Mouse (Mus musculus): ENCODE measurements around the gene Xylb. TPM values are rescaled to one million over a fixed set of nuclear protein-coding genes. Genes with fewer than 3 reads are reported as not detected.
A peak's percentile ranks its signal among the peaks of the same experiment; 100 is the strongest.
"Not testable (repeated sequence)": the region's sequence is repeated elsewhere in the genome, so short reads cannot be mapped to it uniquely, and the experiment has no call there.

Gene Xylb
- polyA plus RNA-seq, 1 experiment from 2014 or later, result 12.5 TPM

DNA sequence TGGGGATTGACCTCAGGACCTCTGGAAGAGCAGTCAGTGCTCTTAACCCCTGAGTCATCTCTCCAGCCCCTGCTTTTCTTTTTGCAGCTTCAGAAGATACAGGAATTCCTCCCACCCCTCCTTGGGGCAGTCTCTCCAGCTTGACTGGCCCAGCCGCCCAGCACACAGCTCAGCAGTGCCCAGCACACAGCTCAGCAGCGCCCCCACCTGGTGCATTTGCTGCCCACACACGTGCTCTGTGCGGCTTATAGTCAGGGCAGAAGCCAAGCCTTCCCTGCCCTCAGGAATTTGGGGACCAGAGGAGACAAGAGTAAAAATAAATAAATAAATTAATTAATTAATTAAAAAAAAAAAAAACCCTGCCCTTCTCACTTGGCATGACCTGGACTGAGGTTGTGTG is 5.1 kb upstream of the Xylb start:
- Histone ChIP-seq H3K27me3 (replicated peaks; ENCODE audit: control insufficient read depth, insufficient read depth, low read length) (no peaks in the 10 kb centered on the region), H3K4me2 (ENCODE audit: low read length) (no peak overlapping the region), H3K9me3 (ENCODE audit: control insufficient read depth, low read length) (no peaks in the 10 kb centered on the region), H3K4me3 (ENCODE audit: low read depth, low read length) (no peak overlapping the region), H3K36me3 (ENCODE audit: control insufficient read depth, insufficient read depth, low read length) (peaks cover 38% of the 10 kb centered on the region), H3K9ac (ENCODE audit: low read length) (no peak overlapping the region), H3K27ac (ENCODE audit: low read depth) (no peak overlapping the region), H3K4me1 (replicated peaks; ENCODE audit: control insufficient read depth, insufficient read depth, low read length) (no peaks in the 10 kb centered on the region)
- ATAC-seq (replicated peaks; ENCODE audit: low FRiP score, low TSS enrichment, low read depth), result peak; percentile 73
- WGBS, result 28% methylated on average over 4 of the region's 4 CpGs
- DNase-seq (ENCODE audit: low spot score), result peak; percentile 89

DNA sequence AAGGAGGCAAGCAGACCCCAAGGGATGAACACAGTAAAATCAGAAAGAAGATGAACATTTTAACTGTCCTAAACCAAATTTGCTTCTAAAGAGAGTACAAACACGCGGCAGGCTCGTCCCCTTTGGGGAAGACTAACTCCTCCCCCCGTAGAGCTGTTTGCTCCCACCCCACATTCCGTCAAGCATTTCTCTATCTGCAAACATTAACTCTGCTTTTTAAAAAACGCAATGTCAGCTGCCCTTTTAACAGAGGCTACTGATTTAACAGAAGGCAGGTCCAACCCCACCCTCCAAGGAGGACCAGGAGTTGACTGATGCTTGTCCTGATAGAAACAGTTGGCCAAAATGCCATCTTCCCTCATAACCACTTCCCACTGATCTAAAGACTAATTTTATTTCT is 3.3 kb upstream of the Xylb start:
- DNase-seq (ENCODE audit: low spot score), result no peak
- no peak overlapping the region for H3K9ac ChIP-seq (ENCODE audit: low read length)
- no peak overlapping the region for H3K4me3 ChIP-seq (ENCODE audit: low read depth, low read length)
- no peaks in the 10 kb centered on the region for H3K4me1 ChIP-seq (replicated peaks; ENCODE audit: control insufficient read depth, insufficient read depth, low read length)
- peaks cover 22% of the 10 kb centered on the region for H3K36me3 ChIP-seq (ENCODE audit: control insufficient read depth, insufficient read depth, low read length)
- WGBS, result 61% methylated on average over 6 of the region's 6 CpGs
- no peaks in the 10 kb centered on the region for H3K27me3 ChIP-seq (replicated peaks; ENCODE audit: control insufficient read depth, insufficient read depth, low read length)
- H3K27ac ChIP-seq (ENCODE audit: low read depth), result no peak overlapping the region
- H3K9me3 ChIP-seq (ENCODE audit: control insufficient read depth, low read length), result no peaks in the 10 kb centered on the region
- no peak overlapping the region for H3K4me2 ChIP-seq (ENCODE audit: low read length)
- ATAC-seq (replicated peaks; ENCODE audit: low FRiP score, low TSS enrichment, low read depth), result no peak

DNA sequence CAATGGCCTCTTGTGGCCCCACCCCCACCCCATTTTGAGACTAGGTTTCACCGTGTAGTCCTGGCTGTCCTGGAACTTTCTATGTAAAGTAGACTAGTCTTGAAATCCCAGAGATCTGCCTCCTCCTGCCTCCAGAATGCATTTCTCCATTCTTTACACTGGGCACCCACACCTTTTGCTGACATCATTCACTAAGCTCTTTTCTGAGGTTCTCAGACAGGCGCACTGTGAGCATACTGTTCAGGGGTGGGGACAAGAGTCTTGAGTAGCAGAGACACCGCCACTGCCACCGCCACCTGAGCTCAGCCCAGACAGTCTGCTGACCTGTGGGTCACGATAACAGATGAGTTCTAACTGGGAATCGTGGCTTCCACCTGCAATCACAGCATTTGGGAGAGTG is 1.2 kb upstream of the Xylb start:
- no peak for DNase-seq (ENCODE audit: low spot score)
- 71% methylated on average over 6 of the region's 6 CpGs for WGBS
- Histone ChIP-seq H3K9ac (ENCODE audit: low read length) (no peak overlapping the region), H3K4me3 (ENCODE audit: low read depth, low read length) (no peak overlapping the region), H3K27ac (ENCODE audit: low read depth) (no peak overlapping the region), H3K9me3 (ENCODE audit: control insufficient read depth, low read length) (no peaks in the 10 kb centered on the region), H3K4me2 (ENCODE audit: low read length) (no peak overlapping the region), H3K36me3 (ENCODE audit: control insufficient read depth, insufficient read depth, low read length) (peaks cover 5% of the 10 kb centered on the region), H3K4me1 (replicated peaks; ENCODE audit: control insufficient read depth, insufficient read depth, low read length) (no peaks in the 10 kb centered on the region), H3K27me3 (replicated peaks; ENCODE audit: control insufficient read depth, insufficient read depth, low read length) (no peaks in the 10 kb centered on the region)
- ATAC-seq (replicated peaks; ENCODE audit: low FRiP score, low TSS enrichment, low read depth), result no peak

DNA sequence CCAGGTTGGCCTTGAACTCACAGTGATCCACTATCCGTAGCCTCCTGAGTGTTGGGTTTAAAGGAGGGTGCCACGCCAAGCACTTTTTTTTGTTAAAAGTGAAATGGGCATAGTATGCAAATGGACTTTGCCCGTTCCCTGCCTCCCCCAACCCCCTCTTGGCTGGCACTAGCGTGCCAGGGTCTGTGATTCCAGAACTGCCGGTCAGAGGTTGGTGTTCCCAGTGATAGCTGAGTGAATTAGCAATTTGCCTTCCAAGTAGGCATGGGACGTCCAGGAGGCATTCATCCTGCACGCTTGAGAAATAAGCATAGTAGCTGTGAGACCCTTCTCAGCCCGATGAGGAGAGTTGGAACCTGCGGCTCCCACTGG is 863 bp downstream of the Xylb start:
- Histone ChIP-seq H3K27ac (ENCODE audit: low read depth) (no peak overlapping the region), H3K4me1 (replicated peaks; ENCODE audit: control insufficient read depth, insufficient read depth, low read length) (no peaks in the 10 kb centered on the region), H3K9ac (ENCODE audit: low read length) (peak overlapping the region; percentile 69), H3K9me3 (ENCODE audit: control insufficient read depth, low read length) (no peaks in the 10 kb centered on the region), H3K27me3 (replicated peaks; ENCODE audit: control insufficient read depth, insufficient read depth, low read length) (no peaks in the 10 kb centered on the region), H3K36me3 (ENCODE audit: control insufficient read depth, insufficient read depth, low read length) (no peaks in the 10 kb centered on the region), H3K4me3 (ENCODE audit: low read depth, low read length) (peak overlapping the region; percentile 68), H3K4me2 (ENCODE audit: low read length) (peak overlapping the region; percentile 85)
- DNase-seq (ENCODE audit: low spot score) (no peak), ATAC-seq (replicated peaks; ENCODE audit: low FRiP score, low TSS enrichment, low read depth) (no peak)
- WGBS, result 44% methylated on average over 9 of the region's 9 CpGs

DNA sequence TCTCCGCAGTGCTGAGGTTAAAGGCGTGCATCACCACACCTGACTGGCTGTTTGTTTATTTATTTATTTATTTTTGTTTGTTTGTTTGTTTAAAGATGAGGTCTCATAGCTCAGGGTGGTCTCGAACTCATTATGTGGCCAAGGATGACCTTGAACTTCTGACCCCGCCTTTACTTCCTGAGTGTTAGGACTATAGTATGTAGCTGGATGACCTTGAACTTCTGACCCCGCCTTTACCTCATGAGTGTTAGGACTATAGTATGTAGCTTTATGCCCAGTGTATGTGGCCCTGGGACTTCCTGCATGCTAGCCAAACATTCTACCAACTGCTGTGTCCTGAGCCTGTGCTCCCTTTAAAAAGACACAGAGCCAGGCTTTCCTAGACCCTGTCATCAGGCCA is 4.2 kb downstream of the Xylb start:
- Histone ChIP-seq H3K27me3 (replicated peaks; ENCODE audit: control insufficient read depth, insufficient read depth, low read length) (no peaks in the 10 kb centered on the region), H3K36me3 (ENCODE audit: control insufficient read depth, insufficient read depth, low read length) (no peaks in the 10 kb centered on the region), H3K9me3 (ENCODE audit: control insufficient read depth, low read length) (no peaks in the 10 kb centered on the region), H3K27ac (ENCODE audit: low read depth) (no peak overlapping the region), H3K9ac (ENCODE audit: low read length) (no peak overlapping the region), H3K4me1 (replicated peaks; ENCODE audit: control insufficient read depth, insufficient read depth, low read length) (no peaks in the 10 kb centered on the region), H3K4me3 (ENCODE audit: low read depth, low read length) (no peak overlapping the region), H3K4me2 (ENCODE audit: low read length) (no peak overlapping the region)
- 90% methylated on average over 5 of the region's 5 CpGs for WGBS
- no peak for DNase-seq (ENCODE audit: low spot score)
- ATAC-seq (replicated peaks; ENCODE audit: low FRiP score, low TSS enrichment, low read depth), result no peak

DNA sequence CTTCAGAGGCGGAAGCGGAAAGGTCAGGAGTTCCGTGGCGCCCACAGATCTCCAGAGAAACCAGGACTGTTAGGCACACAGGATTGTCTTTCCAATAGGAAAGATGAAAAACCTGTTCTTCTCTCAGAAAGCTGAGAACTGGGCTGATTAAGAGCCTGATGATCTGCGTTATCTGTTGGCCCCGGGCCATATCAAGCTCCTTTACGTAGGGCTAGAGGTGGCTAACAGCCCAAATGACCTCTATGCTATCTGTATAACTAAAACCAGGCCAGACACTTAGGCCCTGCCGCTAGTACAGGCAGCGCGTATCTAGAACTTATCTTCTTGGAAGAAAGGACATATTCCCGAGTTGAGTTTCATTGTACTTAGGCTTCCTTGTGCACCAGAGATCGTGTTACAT is 6.0 kb downstream of the Xylb start:
- no peak overlapping the region for H3K27ac ChIP-seq (ENCODE audit: low read depth)
- H3K4me3 ChIP-seq (ENCODE audit: low read depth, low read length), result no peak overlapping the region
- no peak overlapping the region for H3K4me2 ChIP-seq (ENCODE audit: low read length)
- H3K36me3 ChIP-seq (ENCODE audit: control insufficient read depth, insufficient read depth, low read length), result no peaks in the 10 kb centered on the region
- H3K4me1 ChIP-seq (replicated peaks; ENCODE audit: control insufficient read depth, insufficient read depth, low read length), result no peaks in the 10 kb centered on the region
- no peaks in the 10 kb centered on the region for H3K9me3 ChIP-seq (ENCODE audit: control insufficient read depth, low read length)
- WGBS, result 80% methylated on average over 12 of the region's 12 CpGs
- H3K9ac ChIP-seq (ENCODE audit: low read length), result no peak overlapping the region
- H3K27me3 ChIP-seq (replicated peaks; ENCODE audit: control insufficient read depth, insufficient read depth, low read length), result no peaks in the 10 kb centered on the region
- ATAC-seq (replicated peaks; ENCODE audit: low FRiP score, low TSS enrichment, low read depth), result no peak
- DNase-seq (ENCODE audit: low spot score), result no peak

DNA sequence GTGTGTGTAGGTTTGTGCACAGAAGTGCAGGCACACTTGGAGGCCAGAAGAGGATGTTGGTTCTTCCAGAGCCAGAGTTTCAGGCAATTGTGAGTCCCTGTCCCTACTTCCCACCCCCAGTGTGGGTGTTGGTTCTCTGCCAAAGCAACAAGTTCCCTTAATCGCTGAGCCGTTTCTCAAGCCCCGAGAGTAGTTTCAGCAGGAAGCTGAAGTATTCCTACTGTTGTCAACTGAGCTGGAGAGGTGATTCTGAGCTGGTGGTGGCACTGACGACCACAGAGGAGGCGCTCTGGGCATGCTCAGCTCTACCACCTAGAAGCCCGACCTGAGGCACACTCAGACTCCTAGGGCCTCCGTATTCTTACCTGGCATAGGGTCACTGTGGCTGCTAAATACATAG is 8.1 kb downstream of the Xylb start, which contains the start of gene Slc22a14:
Gene Slc22a14 (minus strand): TSS at position 270 of the 400 bp plus-strand sequence.
- DNase-seq (ENCODE audit: low spot score) (no peak), ATAC-seq (replicated peaks; ENCODE audit: low FRiP score, low TSS enrichment, low read depth) (no peak)
- H3K36me3 ChIP-seq (ENCODE audit: control insufficient read depth, insufficient read depth, low read length), result peaks cover 3% of the 10 kb centered on the region; the same call in 1 of the 2 replicates
- no peaks in the 10 kb centered on the region for H3K27me3 ChIP-seq (replicated peaks; ENCODE audit: control insufficient read depth, insufficient read depth, low read length)
- no peak within 1 kb of the TSS for H3K4me3 ChIP-seq (ENCODE audit: low read depth, low read length)
- H3K27ac ChIP-seq (ENCODE audit: low read depth), result no peak within 1 kb of the TSS
- no peak within 1 kb of the TSS for H3K9ac ChIP-seq (ENCODE audit: low read length)
- H3K9me3 ChIP-seq (ENCODE audit: control insufficient read depth, low read length), result no peaks in the 10 kb centered on the region
- H3K4me1 ChIP-seq (replicated peaks; ENCODE audit: control insufficient read depth, insufficient read depth, low read length), result no peaks in the 10 kb centered on the region
- 74% methylated on average over 7 of the region's 7 CpGs for WGBS
- no peak within 1 kb of the TSS for H3K4me2 ChIP-seq (ENCODE audit: low read length)

DNA sequence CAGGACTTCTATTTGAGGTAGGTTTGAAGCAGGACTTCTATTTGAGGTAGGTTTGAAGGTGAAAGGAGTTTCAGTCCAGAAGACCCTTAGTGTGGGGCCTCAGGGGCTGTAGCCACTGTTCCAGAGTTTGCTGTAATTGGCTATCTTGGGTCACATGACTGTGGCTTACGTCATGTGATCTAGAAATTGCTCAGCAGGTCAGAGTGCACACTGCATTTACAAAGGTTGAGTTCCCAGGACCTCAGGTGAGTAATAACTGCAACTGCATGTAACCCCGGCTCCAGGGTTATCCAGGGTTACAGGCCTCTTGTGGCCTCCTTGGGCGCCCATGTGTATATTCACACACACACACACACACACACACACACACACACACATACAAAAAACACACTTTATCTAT is 11.2 kb downstream of the Xylb start:
- ATAC-seq (replicated peaks; ENCODE audit: low FRiP score, low TSS enrichment, low read depth) (no peak), DNase-seq (ENCODE audit: low spot score) (no peak)
- no peaks in the 10 kb centered on the region for H3K4me1 ChIP-seq (replicated peaks; ENCODE audit: control insufficient read depth, insufficient read depth, low read length)
- peaks cover 3% of the 10 kb centered on the region; the same call in 1 of the 2 replicates for H3K36me3 ChIP-seq (ENCODE audit: control insufficient read depth, insufficient read depth, low read length)
- no peak overlapping the region for H3K27ac ChIP-seq (ENCODE audit: low read depth)
- no peaks in the 10 kb centered on the region for H3K9me3 ChIP-seq (ENCODE audit: control insufficient read depth, low read length)
- no peak overlapping the region for H3K4me3 ChIP-seq (ENCODE audit: low read depth, low read length)
- H3K27me3 ChIP-seq (replicated peaks; ENCODE audit: control insufficient read depth, insufficient read depth, low read length), result no peaks in the 10 kb centered on the region
- 78% methylated on average over 3 of the region's 3 CpGs for WGBS
- no peak overlapping the region for H3K9ac ChIP-seq (ENCODE audit: low read length)
- no peak overlapping the region for H3K4me2 ChIP-seq (ENCODE audit: low read length)

DNA sequence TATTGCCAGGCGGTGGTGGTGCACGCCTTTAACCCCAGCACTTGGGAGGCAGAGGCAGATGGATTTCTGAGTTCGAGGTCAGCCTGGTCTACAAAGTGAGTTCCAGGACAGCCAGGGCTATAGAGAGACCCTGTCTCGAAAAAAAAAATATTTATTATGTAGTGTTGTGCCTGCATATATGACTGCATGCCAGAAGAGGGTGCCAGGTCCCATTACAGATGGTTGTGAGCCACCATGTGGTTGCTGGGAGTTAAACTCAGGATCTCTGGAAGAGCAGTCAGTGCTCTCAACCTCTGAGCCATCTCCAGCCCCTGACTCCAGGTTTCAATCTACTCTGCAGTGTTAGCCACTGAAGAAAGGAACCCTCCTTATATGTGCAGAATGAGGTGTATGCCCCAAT is 13.6 kb downstream of the Xylb start:
- not testable (repeated sequence) for H3K27ac ChIP-seq (ENCODE audit: low read depth); H3K4me1 ChIP-seq (replicated peaks; ENCODE audit: control insufficient read depth, insufficient read depth, low read length); H3K27me3 ChIP-seq (replicated peaks; ENCODE audit: control insufficient read depth, insufficient read depth, low read length); H3K4me2 ChIP-seq (ENCODE audit: low read length); H3K36me3 ChIP-seq (ENCODE audit: control insufficient read depth, insufficient read depth, low read length); H3K4me3 ChIP-seq (ENCODE audit: low read depth, low read length); H3K9ac ChIP-seq (ENCODE audit: low read length); DNase-seq (ENCODE audit: low spot score); H3K9me3 ChIP-seq (ENCODE audit: control insufficient read depth, low read length); ATAC-seq (replicated peaks; ENCODE audit: low FRiP score, low TSS enrichment, low read depth)
- 72% methylated on average over 4 of the region's 4 CpGs for WGBS

Measured in intestine, embryonic 14.5 days (tissue).